Mouse (Mus musculus): ENCODE data around the gene Olfr809. TPM values are rescaled to one million over a fixed set of nuclear protein-coding genes. Genes with fewer than 3 reads are reported as not detected.

Gene Olfr809
- polyA plus RNA-seq, 1 experiment from 2014 or later, result not detected

Small RNAs within 50 kb of the gene (microRNA-seq; reads per million reads assigned to microRNA genes)
- not detected for gene Gm24485

Other genes with a start within 250 kb of the Olfr809 start
- gene Olfr792, start 235.5 kb upstream of the Olfr809 start, polyA plus RNA-seq (2015; fragmentation: Nextera tagmentation; extraction: Ambion mirVana), result not detected in 2 replicates
- gene Olfr794, start 207.0 kb upstream of the Olfr809 start, polyA plus RNA-seq (2015; fragmentation: Nextera tagmentation; extraction: Ambion mirVana), result not detected in 2 replicates
- not detected in 2 replicates for gene Olfr796, start 162.1 kb upstream of the Olfr809 start, polyA plus RNA-seq (2015; fragmentation: Nextera tagmentation; extraction: Ambion mirVana)
- gene Olfr798, start 146.7 kb upstream of the Olfr809 start, polyA plus RNA-seq (2015; fragmentation: Nextera tagmentation; extraction: Ambion mirVana), result not detected in 2 replicates
- gene Olfr799, start 137.2 kb upstream of the Olfr809 start, polyA plus RNA-seq (2015; fragmentation: Nextera tagmentation; extraction: Ambion mirVana), result not detected in 2 replicates
- not detected in 2 replicates for gene Olfr800, start 116.9 kb upstream of the Olfr809 start, polyA plus RNA-seq (2015; fragmentation: Nextera tagmentation; extraction: Ambion mirVana)
- not detected in 2 replicates for gene Olfr801, start 100.8 kb upstream of the Olfr809 start, polyA plus RNA-seq (2015; fragmentation: Nextera tagmentation; extraction: Ambion mirVana)
- 0.02 TPM in 1 of 2 replicates, not detected in the other for gene Olfr802, start 86.5 kb upstream of the Olfr809 start, polyA plus RNA-seq (2015; fragmentation: Nextera tagmentation; extraction: Ambion mirVana)
- not detected in 2 replicates for gene Olfr803, start 80.4 kb upstream of the Olfr809 start, polyA plus RNA-seq (2015; fragmentation: Nextera tagmentation; extraction: Ambion mirVana)
- not detected in 2 replicates for gene Olfr804, start 71.4 kb upstream of the Olfr809 start, polyA plus RNA-seq (2015; fragmentation: Nextera tagmentation; extraction: Ambion mirVana)
- not detected in 2 replicates for gene Olfr805, start 45.3 kb upstream of the Olfr809 start, polyA plus RNA-seq (2015; fragmentation: Nextera tagmentation; extraction: Ambion mirVana)
- not detected in 2 replicates for gene Olfr806, start 32.7 kb upstream of the Olfr809 start, polyA plus RNA-seq (2015; fragmentation: Nextera tagmentation; extraction: Ambion mirVana)
- gene Olfr807, start 16.8 kb upstream of the Olfr809 start, polyA plus RNA-seq (2015; fragmentation: Nextera tagmentation; extraction: Ambion mirVana), result not detected in 2 replicates
- not detected in 2 replicates for gene Olfr808, start 9.2 kb upstream of the Olfr809 start, polyA plus RNA-seq (2015; fragmentation: Nextera tagmentation; extraction: Ambion mirVana)
- not detected in 2 replicates for gene Olfr810, start 20.3 kb downstream of the Olfr809 start, polyA plus RNA-seq (2015; fragmentation: Nextera tagmentation; extraction: Ambion mirVana)
- gene Olfr811, start 29.8 kb downstream of the Olfr809 start, polyA plus RNA-seq (2015; fragmentation: Nextera tagmentation; extraction: Ambion mirVana), result not detected in 2 replicates
- not detected in 2 replicates for gene Olfr812, start 71.5 kb downstream of the Olfr809 start, polyA plus RNA-seq (2015; fragmentation: Nextera tagmentation; extraction: Ambion mirVana)
- not detected in 2 replicates for gene Olfr813, start 80.7 kb downstream of the Olfr809 start, polyA plus RNA-seq (2015; fragmentation: Nextera tagmentation; extraction: Ambion mirVana)
- gene Olfr814, start 105.2 kb downstream of the Olfr809 start, polyA plus RNA-seq (2015; fragmentation: Nextera tagmentation; extraction: Ambion mirVana), result not detected in 2 replicates
- gene Olfr815, start 131.2 kb downstream of the Olfr809 start, polyA plus RNA-seq (2015; fragmentation: Nextera tagmentation; extraction: Ambion mirVana), result not detected in 2 replicates
- gene Olfr816, start 141.0 kb downstream of the Olfr809 start, polyA plus RNA-seq (2015; fragmentation: Nextera tagmentation; extraction: Ambion mirVana), result not detected in 2 replicates
- not detected in 2 replicates for gene Olfr818, start 174.5 kb downstream of the Olfr809 start, polyA plus RNA-seq (2015; fragmentation: Nextera tagmentation; extraction: Ambion mirVana)
- gene Olfr819, start 192.6 kb downstream of the Olfr809 start, polyA plus RNA-seq (2015; fragmentation: Nextera tagmentation; extraction: Ambion mirVana), result not detected in 2 replicates
- gene Olfr247, start 201.5 kb downstream of the Olfr809 start, polyA plus RNA-seq (2015; fragmentation: Nextera tagmentation; extraction: Ambion mirVana), result not detected in 2 replicates
- gene Gm10310, start 210.4 kb downstream of the Olfr809 start, polyA plus RNA-seq (2015; fragmentation: Nextera tagmentation; extraction: Ambion mirVana), result not detected in 2 replicates
- not detected in 2 replicates for gene Olfr820, start 238.0 kb downstream of the Olfr809 start, polyA plus RNA-seq (2015; fragmentation: Nextera tagmentation; extraction: Ambion mirVana)

Measured in hindbrain, embryonic 16.5 days (tissue).